Mouse (Mus musculus) right cerebral cortex, postnatal 25 days (tissue): Measurements from ENCODE around the gene Wfdc13.
"Not testable (repeated sequence)": the region's sequence is repeated elsewhere in the genome, so short reads cannot be mapped to it uniquely, and the experiment has no call there.

Source experiments
- DNase-seq: peaks from one replicate; pipeline ENCODE4 v3.0.0; 2022

Wfdc13 gene

DNA sequence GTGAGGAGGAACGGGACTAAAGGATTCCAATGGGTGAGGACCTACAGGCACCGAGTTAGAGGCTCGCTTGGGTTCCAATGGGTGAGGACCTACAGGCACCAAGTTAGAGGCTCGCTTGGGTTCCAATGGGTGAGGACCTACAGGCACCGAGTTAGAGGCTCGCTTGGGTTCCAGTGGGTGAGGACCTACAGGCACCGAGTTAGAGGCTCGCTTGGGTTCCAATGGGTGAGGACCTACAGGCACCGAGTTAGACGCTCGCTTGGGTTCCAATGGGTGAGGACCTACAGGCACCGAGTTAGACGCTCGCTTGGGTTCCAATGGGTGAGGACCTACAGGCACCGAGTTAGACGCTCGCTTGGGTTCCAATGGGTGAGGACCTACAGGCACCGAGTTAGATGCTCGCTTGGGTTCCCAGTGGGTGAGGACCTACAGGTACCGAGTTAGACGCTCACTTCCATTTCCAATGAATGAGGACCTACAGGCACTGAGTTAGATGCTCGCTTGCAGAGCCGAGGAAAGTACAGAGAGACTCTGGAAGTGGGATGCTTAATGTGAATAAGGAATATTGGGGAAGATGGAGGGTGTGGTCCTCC lies 31.4 kb downstream of the Wfdc13 start:
- DNase-seq, result not testable (repeated sequence)

DNA sequence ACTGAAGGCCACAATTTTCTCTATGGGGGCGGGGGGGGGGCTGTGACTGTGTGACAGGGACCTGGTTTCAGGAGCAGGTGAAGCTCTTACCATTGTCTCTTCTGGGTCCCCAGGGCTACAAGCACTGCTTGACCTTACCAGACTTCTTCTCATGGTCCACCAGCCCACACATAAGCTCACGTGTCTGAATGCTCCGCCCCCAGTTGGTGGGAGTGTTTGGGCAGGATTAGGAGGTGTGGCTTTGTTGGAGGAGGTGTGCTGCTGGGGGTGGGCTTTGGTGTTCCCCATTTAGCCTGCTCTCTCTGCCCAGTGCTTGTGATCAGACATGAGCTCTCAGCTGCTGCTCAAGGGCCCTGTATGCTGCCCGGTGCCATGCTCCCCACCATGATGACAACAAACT lies 38.4 kb downstream of the Wfdc13 start:
- DNase-seq, result no peak

DNA sequence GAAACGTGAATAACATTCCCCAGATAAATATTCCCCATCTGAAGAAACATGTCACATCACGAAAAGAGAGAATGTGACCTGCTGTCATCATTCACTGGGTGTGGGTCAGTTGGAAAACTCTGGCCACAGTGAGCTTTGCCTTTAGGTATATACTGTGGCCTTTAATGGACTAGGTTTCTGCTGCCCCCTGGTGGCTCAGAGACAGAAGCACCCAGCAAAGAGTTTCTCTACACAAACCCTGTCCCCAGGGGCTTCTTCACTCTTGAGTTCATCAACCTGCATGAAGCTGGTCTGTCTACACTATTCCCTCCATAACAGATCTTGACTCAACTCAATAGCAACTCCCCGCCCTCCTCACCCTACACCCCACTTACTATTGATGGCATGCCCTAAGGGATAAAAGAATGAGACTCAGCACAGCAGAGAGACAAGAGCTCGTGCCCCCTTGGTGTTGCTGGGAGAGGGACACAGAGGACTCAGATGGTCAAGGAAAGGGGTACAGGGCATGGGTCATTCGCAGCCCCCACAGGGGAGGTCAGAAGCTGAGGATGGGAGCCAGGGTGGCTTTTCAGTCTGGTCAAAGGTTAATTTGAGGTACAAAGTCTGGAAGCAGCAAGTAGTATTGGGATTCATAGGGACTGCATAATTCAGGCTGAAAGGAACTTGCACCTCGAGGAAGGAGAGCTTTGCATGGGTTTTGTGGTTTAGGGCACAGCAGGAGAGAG lies 41.1 kb downstream of the Wfdc13 start:
- peak; percentile 42 for DNase-seq

DNA sequence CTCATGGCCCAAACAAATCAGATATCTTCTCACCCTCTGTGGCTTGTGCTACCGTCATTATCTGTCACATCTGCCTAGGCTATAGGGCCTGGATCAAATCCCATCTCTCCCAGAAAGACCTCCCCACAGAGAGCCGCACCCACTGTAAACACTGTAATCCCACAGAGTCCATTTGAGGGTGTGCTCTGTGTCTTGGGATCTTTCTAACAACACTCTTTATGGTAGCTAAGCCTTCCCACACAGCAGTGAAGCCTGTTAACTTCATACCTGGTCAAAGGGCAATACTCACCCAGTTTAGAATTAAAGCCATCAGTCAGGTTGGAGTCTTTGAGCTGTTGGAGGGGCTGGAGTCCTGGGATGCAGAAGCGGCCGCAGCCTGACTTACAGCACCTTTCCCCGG lies 46.8 kb downstream of the Wfdc13 start:
- DNase-seq, result no peak

DNA sequence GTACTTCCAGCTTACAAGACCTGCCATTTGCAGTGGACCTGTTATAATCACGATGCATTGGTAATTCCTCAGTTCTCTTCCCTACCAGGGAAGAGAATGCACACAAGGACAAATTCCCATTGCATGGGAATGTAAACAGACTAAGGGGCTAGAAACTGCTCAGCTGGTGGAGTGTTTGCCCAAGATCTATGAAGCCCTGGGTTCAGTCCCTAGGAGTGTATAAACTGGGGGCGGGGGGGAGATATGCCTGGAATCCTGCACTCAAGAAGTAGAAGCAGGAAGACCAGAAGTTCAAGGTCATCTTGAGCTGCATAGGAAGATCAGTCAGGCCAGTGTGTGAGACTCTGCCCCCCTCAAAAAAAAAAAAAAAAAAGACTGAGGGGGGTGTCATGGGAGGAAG lies 48.4 kb downstream of the Wfdc13 start:
- no peak for DNase-seq

DNA sequence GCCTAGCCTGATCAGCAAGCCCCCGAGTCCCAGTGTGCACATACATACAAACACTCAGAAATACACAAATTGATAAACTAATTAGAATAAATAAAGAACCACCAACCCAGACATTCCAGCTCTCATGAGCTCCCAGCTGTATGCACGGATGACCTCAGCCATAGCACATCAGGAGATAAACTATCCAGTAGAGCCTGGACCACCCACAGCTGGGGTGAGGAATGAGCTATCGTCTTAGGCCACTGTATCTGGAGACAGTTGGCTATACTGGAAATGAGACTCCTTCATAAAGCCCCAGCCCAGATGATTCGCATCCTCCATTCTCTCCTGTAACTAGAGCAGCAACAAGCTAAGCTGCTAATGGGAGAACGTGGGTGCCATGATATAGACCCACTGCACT lies 49.9 kb downstream of the Wfdc13 start:
- no peak for DNase-seq

DNA sequence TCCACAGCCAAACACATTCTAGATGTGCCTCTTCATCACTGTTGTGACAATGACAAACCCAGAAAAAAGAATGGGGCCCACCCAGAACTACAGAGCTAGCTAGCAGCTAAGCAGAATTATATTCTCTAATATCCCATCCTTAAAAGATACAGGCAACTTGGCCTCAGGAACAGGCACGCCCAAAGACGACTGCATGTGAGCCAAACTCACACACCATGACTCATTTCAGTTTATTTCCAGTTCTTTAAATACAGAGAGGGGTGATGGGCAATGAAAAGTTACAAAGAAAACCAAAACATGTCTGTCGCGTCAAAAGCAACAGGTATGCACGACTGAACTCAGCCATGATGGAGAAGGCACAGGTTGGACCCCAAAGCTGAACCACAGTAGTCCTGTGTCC lies 50.5 kb downstream of the Wfdc13 start:
- DNase-seq, result no peak
